Mouse (Mus musculus) CH12F3 (cell line): ENCODE data around the gene Ddit4.

Source experiments
- in situ Hi-C: fragments of 300-500 bp; cut with MboI; formaldehyde crosslinking; loops from 2 replicates; pipeline ENCODE4 v1.14.3; 2020; ENCODE audit warnings: low sequenced_read_pairs

Ddit4 gene

GRCm38 (mm10) chr10:59920810-59921681 lies 30.6 kb downstream of the Ddit4 start:
- in situ Hi-C loops: no loop called here

- in situ Hi-C loops: no loop called here
Observed at GRCm38 (mm10) chr10:59920485-59920809, 31.2 kb downstream of the Ddit4 start.

GRCm38 (mm10) chr10:59919494-59920181 lies 32.0 kb downstream of the Ddit4 start:
- in situ Hi-C loops: no loop called here

- in situ Hi-C loops: no loop called here
Observed at GRCm38 (mm10) chr10:59918111-59918510, 33.5 kb downstream of the Ddit4 start.

- in situ Hi-C loops: no loop called here
Observed at GRCm38 (mm10) chr10:59916649-59917048, 35.0 kb downstream of the Ddit4 start.

GRCm38 (mm10) chr10:59916159-59916558 lies 35.5 kb downstream of the Ddit4 start:
- in situ Hi-C loops: no loop called here

GRCm38 (mm10) chr10:59915196-59915962 lies 36.3 kb downstream of the Ddit4 start:
- in situ Hi-C loops: no loop called here

GRCm38 (mm10) chr10:59911561-59912198 lies 40.0 kb downstream of the Ddit4 start:
- in situ Hi-C loops: no loop called here

GRCm38 (mm10) chr10:59911091-59911490 lies 40.5 kb downstream of the Ddit4 start:
- in situ Hi-C loops: no loop called here

- in situ Hi-C loops: no loop called here
Observed at GRCm38 (mm10) chr10:59909357-59909847, 42.2 kb downstream of the Ddit4 start.

GRCm38 (mm10) chr10:59908776-59909315 lies 42.8 kb downstream of the Ddit4 start:
- in situ Hi-C loops: no loop called here

GRCm38 (mm10) chr10:59907695-59908299 lies 43.8 kb downstream of the Ddit4 start:
- in situ Hi-C loops: no loop called here

GRCm38 (mm10) chr10:59907080-59907609 lies 44.5 kb downstream of the Ddit4 start:
- in situ Hi-C loops: no loop called here

GRCm38 (mm10) chr10:59903170-59903569 lies 48.5 kb downstream of the Ddit4 start:
- in situ Hi-C loops: no loop called here

GRCm38 (mm10) chr10:59902606-59902990 lies 49.0 kb downstream of the Ddit4 start:
- in situ Hi-C loops: no loop called here

GRCm38 (mm10) chr10:59901986-59902605 lies 49.5 kb downstream of the Ddit4 start:
- in situ Hi-C loops: no loop called here

GRCm38 (mm10) chr10:59901463-59901862 lies 50.2 kb downstream of the Ddit4 start:
- in situ Hi-C loops: no loop called here

GRCm38 (mm10) chr10:59900939-59901338 lies 50.7 kb downstream of the Ddit4 start:
- in situ Hi-C loops: no loop called here

- in situ Hi-C loops: no loop called here
Observed at GRCm38 (mm10) chr10:59900174-59900435, 51.5 kb downstream of the Ddit4 start.
